Mouse (Mus musculus) liver, embryonic 14.5 days (tissue): Measurements from ENCODE around the gene Crybb1.

ENCODE experiments used
- CTCF ChIP-seq: IDR thresholded peaks from 2 replicates; pipeline ENCODE4 v1.5.1; 2016; ENCODE audit warnings: antibody characterized with exemption, low read depth, control low read depth
- EP300 ChIP-seq: IDR thresholded peaks from 2 replicates; pipeline ENCODE4 v1.6.1; 2016; ENCODE audit warnings: antibody characterized with exemption, low read depth

DNA sequence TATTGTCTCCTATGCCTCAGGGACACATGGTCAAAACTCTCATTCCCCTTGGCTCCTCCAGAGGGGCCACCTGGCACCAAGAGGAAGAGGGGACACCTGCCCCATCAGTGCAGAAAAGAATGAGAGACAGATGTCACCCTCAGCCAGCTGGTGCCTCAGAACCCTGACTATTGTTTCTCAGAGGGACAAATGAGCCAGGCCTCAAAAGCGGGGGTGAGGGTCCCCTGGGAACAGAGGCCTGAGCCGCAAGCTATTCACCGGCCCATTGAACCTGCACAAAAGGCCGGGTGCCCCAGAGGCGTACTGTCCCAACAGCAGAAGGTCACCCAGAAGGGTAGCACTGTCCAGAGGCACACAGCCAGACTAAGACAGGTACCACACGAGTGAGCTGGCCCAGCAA lies 30.0 kb upstream of the Crybb1 start:
- TF ChIP-seq CTCF (no peak), EP300 (no peak)
